Mouse (Mus musculus): ENCODE data around the gene Cgn.
"Not testable (repeated sequence)": the region's sequence is repeated elsewhere in the genome, so short reads cannot be mapped to it uniquely, and the experiment has no call there.

- not testable (repeated sequence) for TF ChIP-seq CTCF, EP300 (IDR thresholded peaks at IDR 0.05; ENCODE audit: low read depth)
Observed at GRCm38 (mm10) chr3:94718253-94718652, 68.0 kb downstream of the Cgn start.
